Mouse (Mus musculus) CD4-positive, CD25-positive, alpha-beta regulatory T cell, adult 2 months (primary cell): ENCODE results near the gene Zc2hc1b.

Experiments used
- DNase-seq: peaks from one replicate; pipeline ENCODE4 v3.0.0-alpha.2; 2012; ENCODE audit warnings: low read depth, low spot score

Zc2hc1b gene

DNA sequence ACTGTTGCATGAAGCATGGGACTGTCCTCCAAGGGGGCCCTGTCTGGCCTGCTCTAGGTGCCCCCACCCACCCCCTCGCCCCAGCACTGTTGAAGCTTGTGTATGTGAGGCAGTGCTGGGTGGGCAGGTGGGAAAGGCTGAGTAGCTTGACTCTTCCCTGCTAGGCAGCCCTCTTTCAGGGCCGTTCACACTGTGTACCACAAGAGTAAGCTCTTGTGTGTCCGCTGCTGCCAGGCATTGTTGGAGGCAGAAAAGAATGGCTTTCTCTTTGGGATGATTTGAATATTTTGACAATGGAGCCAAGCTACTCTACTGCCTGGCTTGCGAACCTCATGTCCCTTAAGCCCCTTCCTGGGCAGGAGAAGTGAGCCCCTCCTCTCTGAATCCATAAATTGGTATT is 62.8 kb downstream of the Zc2hc1b start:
- DNase-seq = no peak

DNA sequence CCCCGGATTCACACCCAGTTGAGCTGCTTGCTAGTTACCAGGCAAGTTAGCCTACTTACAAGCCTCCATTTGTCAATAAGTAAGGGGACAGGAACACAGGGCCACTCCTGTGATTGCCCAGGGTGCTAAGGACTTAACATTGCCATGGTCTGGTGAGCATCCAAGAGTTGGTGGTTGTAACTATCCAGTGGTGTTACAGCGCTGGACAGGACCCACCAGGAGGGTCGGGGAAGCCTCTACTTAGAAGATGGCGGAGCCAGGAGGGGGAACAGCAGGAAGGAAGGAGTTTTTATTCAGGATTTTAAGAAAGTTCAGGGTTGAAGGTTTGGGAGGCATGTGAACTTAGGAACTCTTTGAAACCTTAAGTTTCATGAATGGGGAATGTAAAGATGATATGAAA is 64.2 kb downstream of the Zc2hc1b start:
- DNase-seq = no peak

DNA sequence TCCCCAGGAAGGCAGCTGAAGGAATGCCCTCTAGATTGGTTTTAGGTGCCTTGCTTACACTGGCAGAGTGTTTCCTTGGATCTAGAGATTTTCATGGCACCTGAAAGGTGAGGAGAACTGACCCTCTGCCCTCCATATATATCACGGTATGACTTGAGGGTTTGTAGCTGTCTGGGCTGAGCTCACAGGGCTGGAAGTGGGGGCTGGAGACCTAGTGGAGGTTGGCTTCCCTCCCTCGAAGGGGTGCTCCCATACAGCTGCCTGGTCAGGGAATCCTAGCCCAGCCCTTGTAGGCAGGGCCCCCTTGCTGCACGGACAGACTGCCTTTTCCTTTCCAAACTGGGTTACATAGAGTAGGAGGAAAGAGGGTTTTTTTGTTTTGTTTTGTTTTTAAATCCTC is 65.0 kb downstream of the Zc2hc1b start:
- DNase-seq = no peak

DNA sequence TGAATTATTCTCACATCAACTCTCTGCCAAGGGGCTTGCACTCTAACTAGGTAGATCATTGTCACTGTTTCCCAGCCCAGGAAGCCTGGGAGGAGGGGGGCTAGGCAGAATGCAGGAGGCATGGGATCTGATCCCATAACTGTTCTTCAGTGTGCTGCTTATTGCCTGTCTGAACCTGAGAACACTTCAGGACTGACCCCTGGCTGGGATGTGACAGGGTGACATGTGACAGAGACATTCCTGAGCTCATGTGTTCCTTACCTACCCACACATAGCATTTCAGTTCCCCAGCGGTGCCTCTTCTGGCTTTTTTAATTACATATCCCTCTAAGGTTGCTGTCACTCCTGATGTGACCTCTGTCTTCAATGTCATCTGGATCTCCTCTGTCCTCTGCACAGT is 68.0 kb downstream of the Zc2hc1b start:
- no peak for DNase-seq

DNA sequence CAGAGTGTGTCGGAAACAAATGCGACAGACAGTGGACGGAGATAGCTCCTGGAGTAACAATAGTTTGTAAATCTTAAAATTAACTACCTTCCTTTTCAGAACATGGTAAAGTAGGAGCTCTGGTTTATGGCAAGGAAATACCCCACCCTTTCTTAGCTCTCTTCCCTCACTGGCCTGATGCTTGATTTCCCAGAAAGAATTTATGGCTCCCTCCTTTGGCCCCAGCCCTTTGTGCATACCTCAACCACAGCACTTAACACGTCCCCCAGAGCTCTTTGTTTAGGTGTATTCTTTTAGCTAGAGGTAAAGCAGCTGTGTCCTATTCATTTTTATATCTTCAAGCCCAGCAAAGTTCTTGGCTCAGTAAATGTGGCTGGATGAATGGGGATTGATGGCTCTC is 69.0 kb downstream of the Zc2hc1b start:
- no peak for DNase-seq

DNA sequence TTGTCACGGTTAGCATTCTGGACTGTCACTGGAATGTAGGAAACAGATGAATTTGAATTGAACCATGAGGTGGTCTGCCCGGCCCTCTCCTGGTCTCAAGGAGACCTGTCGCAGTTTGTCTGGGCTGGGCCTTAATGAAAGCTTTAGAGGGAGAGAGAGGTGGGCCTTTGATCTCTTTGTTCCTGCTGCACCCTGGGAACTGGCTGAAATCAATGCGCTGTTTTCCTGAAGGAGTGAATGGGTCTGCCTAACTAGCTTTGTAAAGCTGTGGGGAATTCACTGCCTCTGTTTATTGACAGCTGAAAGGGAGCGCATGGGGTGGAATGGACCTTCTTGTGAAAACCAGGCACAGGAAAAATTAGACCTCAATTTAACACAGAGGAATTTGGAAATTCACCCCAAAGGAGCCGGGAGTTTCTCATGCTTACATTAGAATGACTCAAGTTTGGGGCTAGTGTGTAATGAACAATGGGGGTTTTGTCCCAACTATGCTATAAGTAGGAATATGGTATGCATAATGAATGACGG is 69.7 kb downstream of the Zc2hc1b start:
- no peak for DNase-seq

DNA sequence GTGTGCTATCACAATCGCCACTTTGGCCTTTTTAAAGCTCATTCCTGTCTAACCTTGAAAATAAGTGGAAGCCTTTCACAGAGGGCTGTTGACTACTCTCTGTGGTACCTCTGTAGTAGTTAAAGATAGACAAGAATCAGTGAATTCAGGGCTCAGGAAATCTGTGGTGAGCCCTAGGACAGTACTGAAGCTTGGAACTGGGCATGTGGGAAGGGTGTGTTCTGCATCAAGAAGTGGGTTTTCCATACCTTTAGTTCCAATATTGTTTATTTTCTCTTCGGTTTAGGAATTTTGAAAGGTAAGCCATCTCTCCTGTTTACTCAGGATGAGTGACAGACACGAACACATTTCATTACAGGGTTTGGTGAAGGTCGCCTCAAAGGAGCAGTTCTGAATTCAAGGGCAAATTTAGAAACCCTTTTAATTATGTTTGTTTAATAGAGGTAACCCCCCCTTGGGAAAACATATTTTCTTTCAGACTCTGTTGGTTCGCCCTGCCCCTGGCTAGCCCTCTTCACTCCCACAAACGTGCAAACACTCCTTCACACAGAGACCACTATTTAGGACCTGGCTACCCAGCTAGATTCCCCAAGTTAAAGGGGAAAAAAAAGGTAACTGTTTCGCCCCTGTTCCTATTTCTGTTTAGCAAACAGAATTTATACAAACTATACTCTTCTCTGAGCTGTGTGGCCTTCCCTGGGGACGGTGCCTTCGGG is 70.8 kb downstream of the Zc2hc1b start:
- DNase-seq = no peak

DNA sequence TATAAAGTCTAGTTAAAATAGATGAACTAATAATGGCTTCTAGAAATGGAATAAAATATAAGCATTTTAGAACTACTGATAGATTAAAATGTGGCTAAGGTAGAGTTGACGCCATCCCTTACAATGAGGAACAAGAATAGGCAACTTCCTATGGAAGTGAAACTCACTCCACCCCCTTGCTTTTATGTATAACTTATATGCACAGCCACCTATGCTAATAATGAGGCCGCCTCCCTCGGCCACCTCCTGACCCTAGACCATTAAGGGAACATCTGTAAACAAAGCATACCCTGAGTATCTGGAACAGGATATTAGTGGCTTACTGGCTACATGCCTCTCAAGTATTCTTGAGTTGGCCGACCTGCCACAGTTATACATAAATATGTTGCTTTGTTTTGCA is 74.0 kb downstream of the Zc2hc1b start:
- no peak for DNase-seq

DNA sequence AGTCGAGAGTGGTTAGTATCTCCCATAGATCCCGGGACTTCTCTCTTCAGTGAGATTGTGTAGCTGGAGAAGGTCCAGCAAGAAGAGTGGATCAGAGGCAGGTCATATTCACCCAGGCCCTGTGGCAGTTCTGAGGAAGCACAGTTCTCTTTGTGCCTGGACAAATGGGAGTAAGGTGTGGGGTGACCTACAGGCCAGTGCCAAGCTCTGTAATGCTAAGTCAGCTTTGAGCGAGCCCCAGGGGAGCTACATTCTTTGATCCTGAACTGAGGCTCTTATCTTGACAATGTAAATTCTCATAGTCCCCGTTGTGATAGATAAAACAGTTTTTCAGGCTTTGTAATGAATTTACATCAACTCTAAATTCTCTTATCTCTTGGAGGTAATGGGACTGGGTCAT is 75.5 kb downstream of the Zc2hc1b start:
- DNase-seq = no peak

DNA sequence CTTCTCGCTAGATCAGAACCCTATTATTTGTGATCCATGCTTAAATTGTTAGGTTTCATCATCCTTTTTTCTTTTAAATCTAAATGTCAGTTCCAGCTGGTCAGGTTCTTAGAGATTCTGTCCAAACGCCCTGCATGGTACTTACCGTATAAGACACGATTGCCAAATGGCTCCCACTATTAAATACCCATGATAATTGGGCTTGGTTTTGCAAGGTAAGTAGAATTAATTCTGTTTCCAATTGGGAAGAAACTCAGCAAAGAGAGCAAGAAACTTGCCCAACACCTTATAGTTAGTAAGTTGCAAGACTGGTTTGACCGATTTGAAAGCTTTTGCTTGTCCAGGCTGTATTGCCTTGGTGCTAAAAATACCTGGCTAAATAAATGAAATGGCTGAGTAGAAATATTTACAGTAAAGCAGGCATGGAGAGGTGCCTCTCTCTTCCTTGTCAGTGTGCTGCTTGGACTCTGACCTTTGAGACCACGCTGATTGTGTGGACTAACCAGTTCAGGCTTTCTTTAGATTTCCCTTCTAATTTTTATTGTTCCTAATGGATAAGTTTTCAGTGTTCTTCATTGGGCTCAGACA is 77.7 kb downstream of the Zc2hc1b start:
- no peak for DNase-seq
